Mouse (Mus musculus) cerebellum, postnatal 10 days (tissue): Measurements from ENCODE around the gene Ddx58.
A peak's percentile ranks its signal among the peaks of the same experiment; 100 is the strongest.

Experiments
- DNase-seq, 2 experiments: peaks; one replicate each; pipeline ENCODE4 v3.0.0; 2021; ENCODE audit warnings: mixed read lengths in 2 of 2

Ddx58 gene

DNA sequence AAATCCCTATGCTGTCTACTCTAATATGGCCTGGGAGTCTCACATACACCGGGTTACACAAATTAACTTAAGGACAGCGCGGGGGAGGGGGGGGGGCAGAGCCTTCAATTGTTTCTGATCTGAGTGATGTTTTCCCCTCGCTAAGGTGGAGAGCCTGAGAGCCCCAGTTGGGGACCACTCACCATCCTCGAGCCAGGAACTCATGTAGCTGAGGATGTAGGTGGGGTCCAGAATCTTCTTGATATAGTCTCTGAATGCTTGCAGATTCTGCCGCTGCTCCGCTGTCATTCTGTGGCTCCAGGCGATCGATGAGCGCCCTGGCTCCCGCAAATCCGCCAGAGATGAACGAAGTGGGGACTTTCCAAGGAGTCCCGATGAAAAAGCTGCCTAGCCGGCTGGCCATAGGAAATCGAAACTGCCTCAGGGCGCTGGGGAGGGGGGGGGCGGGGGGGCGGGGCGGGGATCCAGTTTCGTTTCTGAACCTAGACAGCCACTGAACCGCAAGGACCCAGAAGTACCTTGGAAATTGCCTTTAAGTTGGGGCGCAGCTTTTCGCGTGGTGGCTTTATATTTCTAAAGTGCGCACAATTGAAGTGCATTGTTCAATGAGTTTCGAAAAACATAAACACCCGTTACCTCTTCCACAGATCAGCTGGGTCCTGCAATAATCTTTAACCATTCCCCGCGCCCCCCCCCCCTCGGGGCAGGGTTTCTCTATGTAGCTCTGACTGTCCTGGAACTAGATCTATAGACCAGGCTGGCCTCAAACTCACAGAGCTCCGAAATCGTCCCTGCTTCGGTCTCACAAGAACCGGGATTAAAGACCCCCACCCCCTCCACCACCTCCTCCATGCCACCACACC lies at the start of gene Ddx58:
Gene Ddx58, minus strand, starts transcription at position 420 of the 863 bp plus-strand sequence.
- peak; percentile 18 to 29 for DNase-seq

DNA sequence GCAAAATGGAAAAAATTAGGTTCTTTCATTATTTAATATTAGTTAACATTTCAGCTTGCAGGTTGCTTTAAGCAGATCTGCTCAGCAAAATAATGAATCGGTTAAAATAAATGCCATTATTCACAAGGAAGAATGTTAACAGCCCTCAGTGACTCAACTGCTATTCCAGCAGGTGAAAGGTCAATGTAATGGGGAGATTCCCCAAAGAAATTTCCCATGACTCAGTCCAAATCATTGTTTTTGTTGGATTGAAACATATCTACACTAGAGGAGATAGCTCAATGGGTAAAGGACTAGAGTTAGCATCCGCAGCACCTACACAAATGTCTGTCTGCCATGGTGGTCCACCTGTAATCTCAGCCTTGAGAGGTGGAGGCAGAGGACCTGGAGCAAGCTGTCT lies 49.4 kb upstream of the Ddx58 start:
- no peak for DNase-seq

DNA sequence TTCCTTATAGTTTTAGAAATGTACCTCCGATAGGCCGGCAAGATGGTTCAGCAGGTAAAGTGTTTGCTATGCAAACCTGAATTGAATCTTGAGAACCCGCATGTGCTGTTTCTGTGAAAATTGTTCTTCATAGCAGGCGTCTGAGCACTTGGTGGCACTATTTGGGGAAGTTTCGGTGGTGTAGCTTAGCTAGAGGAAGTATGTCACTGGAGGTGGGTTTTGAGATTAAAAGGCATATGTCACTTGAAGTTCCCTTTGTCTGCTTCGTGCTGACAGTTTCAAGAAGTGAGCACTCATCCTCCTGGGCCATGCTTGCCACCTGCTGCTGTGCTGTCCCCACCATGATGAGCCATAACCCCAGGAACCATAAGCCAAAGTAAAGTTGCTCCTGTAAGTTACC lies 47.8 kb upstream of the Ddx58 start:
- DNase-seq = no peak

DNA sequence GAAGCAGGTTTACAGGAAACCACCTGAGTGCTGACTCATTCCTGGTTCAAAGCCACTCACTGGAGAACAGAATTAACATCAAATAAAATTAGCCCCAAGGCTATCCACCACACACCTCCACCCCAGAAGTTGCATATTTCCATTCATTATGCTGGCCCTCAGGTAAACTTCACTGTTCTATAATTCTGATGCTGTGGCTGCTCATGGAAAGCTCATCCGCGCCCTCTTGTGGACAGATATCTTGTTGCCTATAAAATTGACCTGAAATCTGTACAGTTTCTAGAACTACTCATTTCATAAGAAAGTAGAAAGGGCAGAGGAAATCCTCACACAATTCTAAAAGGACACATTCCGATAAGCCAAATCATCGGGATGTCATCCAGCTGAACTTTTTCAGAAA lies 46.0 kb upstream of the Ddx58 start:
- DNase-seq = peak; percentile 83 to 87

DNA sequence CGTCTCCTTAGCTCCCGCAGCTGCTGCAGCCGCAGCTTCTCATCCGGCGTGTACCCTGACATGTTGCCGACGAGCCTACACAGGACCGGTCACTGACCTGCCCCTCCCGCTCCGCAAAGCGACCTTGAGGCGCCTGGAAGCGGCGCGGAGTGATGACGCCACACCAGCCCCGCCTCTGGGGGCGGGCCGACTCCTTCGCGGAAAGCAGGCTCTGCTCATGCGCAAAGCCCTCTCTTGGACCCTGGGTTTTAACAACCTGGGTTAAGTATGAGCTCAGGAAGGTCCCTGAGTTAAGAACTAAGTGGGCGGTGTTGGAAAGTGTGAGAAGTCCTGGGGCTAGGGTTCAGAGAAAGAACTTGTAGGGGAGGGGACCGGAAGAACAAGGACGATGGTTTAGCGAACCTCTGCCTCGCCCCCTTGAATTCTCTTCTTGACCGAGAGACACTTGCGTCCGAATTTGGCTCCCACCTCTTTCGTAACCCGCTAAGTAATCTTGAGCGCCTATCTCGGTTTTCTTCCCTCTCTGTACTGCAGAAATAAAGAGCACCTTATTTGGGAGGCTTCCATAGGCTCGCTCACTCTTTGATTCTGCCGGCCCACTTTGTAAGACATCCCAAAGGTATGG lies 39.8 kb upstream of the Ddx58 start, which contains the start of gene Ndufb6:
Gene Ndufb6, minus strand, starts transcription at position 146 of the 625 bp plus-strand sequence.
- peak; percentile 99 for DNase-seq

DNA sequence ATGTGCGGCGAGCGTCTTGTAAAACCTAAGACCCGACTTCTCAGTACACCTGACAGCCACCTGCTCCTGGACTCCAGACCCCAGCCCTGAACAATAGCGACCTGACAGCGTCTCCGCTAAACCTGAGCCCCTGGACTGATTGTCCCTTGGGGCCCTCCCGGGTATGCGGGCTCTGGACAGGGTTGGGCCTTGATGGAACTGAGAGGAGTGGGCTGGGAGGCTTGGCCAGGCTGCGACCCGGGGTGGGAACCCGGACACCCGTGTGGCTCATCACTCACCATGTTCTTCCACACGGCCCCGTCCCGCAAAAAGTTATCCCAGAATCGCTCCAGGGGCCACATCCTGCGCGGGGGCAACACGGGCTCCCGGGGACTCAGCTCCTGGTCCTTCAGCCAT lies 39.2 kb upstream of the Ddx58 start:
- no peak for DNase-seq

DNA sequence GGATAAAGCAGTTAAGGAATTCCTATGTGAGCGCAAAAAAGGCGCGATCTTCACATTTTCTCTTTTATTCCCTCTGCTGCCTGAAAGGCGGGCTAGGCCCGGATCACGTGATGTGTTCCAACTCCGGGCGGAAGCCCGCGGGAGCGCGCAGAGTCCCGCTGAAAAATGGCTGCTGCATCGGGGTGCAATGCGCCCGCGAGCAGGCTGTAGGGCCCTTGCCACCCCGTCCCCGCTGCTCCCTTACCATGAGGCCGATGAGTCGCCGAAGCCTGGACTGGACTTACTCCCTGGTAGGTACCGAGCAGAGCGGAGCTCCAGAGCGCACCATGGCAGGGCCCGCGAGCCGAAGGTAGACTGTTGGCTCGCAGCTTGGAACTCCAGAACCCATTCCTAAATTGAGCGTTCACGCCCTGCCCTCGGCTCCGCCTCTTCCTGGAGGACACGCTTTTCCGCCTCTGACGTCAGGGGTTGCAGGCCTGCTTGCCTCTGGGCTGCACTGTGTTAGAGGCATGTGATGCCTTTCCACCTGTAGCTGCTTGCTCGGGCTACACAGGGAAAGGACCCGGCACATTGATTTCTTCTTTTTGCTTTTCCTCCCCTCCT lies 29.9 kb upstream of the Ddx58 start, which contains the start of the genes Smim27 and Topors:
Gene Smim27, plus strand, starts transcription at position 150 of the 603 bp plus-strand sequence.
Gene Topors, minus strand, starts transcription at position 421 of the 603 bp plus-strand sequence.
- DNase-seq = peak; percentile 95 to 97

DNA sequence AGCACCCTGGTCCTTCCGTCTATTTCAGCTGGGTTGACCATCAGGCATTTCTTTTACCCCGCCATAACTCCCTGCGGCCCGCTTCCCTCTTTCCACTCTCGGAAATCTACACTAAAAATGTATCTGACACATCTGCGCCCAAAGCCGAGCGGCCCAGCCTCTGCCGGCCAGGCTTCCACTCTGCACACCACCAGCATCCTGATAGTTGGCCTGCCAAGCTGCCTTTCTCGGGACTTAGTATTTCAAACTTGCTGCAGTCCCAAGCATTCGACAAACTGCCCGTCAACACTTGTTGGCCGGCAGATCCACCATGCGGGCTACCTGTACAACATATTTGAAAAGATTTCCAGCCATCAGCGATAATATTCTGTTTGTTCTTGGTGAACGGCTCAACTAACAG lies 29.2 kb upstream of the Ddx58 start:
- DNase-seq = no peak

DNA sequence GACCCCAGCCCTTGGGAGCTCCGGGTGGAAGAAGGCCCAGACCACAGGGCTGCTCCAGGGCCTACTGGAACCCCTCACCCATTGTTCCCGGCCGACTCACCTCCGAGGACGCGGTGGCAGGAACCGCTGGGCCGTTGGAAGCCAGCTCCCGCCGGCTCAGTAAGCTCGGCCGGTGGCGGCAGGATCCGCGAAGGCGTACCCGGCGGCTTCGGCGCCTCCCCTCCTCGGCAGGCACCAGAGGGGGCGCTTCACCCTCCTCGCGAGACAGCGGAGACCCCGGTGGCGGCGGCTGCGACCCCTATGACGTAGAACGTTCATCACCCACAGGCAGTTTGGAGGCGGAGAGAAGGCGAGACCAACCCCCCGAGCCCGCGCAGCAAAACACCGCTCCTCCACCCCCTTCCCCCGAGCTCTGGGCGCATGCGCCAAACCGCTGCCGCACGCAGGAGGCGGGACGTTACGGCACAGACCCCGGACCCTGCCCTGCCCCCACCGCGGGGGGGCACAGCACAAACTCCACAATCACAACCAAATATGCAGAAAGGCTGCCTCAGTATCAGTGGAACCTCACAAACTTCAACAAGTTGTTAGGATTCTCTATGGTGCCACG lies 28.7 kb upstream of the Ddx58 start:
- peak; percentile 92 to 96 for DNase-seq

DNA sequence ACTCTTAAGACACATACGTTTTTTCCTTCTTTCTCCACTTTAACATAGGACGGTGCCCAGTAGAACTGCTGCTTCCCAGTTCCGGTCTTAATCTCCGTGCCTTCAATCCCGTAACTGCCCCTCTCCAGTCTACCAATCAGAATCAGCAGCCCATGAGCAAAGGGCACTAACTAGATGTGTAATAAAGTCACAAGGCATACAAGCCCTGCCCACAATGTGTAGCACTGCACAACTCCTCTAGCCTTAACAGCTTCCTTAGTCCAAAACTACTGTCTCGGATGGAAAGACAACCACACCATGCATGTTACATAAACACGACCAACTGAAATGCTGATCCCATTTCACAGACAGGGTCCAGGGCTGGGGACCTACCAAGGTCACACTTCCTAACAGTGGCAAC lies 28.1 kb upstream of the Ddx58 start:
- no peak for DNase-seq

DNA sequence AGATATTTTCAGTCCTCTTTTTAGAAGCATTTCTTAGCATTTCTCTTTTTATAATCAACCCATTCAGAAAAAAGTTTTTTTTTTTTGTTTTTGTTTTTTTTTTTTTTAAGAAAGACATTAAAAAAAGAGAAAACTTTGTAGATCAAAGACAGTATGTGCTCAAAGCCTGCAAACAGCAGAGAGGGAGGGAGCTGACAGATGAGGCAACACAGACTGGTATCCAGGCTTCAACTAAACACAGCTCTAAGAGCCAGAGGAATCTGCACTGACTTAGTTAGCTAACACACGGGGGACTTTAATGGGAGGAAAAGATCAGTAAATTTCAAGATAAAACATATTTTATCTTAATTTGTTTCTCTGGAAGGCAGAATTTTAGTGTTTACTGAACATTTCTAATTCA lies 24.7 kb upstream of the Ddx58 start:
- no peak for DNase-seq

DNA sequence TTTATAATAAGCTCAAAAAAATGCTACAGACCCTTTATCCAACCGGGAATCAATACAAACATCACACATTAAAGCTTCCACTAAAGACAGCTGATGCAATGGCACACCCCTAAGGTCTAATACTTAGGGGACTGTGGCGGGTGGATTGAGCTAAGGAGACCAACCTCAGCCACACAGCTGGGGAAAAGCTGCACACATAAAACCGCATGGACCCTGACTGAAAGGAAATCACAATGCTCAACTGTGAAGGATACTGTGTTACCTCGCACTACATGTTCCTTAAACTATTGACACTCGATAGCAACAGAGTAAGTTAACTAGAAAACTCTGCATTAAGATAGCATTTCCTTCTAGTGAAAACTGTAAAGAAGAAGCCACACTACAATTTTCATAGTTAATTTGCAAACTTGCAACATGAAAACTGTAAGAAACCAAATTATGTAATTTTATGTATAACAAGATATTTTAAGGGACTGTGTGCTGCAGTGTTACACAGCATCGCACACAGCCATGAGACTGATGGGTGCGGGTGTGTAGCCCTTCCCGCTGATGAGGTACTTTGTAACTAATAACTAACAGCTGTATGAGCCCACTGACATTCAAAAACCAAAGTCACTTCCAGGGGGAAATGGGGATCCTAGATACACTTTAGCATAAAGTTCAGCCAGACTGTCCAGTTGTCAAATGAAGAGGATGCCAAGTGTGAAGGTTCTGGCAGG lies 14.9 kb upstream of the Ddx58 start:
- DNase-seq = no peak

DNA sequence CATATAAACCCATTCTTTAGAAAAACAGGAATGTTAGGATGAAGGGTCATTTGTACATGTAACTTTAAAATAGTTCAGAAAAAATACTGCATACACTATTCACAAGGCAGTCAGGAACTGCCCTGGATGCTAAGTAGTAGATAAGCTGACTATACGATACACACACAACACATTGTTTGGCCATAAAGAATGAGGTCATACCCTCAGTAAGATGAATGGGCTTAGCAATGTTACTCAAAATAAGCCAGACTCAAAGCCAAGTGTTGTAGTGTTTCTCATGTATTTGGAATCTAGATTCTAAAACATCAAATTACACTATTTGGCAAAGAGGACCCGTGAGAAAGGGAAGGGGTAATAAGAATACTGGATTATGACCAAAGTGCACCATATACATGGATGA lies 14.1 kb upstream of the Ddx58 start:
- DNase-seq = no peak

DNA sequence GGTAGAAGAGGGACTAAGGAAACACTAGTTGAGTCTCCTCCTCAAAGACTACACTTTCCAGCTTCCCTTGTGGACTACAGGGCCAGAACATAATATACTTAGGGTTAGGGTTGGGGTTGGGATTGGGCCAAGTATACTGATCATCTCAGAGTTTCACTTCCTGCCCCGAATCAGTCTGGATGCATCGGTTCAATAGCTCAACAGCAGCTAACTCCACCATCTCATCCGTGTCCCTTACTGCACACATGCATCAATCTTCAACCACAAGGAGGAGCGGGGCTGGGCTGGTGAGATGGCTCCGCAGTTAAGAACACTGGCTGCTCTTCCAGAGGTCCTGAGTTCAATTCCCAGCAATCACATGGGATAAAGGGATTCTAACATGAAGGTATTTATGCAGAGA lies 11.4 kb upstream of the Ddx58 start:
- DNase-seq = no peak

DNA sequence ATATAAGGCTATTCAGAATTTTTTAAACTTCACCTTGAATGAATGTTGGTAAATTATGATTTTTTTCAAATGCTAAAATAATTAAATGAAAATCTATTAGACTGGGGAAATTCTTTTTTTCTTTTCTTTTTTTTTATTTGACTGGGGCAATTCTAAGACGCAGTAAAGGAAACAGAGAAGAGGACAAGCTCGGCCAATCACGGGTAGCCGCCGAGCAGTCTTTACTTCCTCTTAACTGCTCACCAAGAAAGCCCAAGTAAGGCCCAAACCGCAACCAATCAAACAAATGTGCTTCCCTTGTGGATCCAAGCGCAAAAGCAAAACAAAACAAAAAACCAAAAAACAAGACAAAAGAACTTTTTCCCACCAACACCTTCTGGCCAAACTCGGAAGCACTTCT lies 4.4 kb upstream of the Ddx58 start:
- DNase-seq = no peak

DNA sequence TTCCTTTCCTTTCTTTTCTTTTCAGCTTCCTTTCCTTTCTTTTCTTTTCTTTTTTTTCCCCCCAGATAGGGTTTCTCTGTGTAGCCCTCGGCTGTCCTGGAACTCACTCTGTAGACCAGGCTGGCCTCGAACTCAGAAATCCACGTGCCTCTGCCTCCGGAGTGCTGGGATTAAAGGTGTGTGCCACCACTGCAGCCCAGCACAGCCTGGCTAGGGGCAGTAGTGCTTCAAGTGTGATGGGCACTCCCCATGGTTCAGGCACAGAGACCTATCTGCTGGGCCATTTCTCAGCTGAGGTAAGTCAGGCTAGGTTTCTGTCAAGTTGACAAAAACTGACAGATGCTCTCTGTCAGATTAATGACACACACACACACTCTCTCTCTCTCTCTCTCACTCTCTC lies 3.4 kb upstream of the Ddx58 start:
- no peak for DNase-seq

DNA sequence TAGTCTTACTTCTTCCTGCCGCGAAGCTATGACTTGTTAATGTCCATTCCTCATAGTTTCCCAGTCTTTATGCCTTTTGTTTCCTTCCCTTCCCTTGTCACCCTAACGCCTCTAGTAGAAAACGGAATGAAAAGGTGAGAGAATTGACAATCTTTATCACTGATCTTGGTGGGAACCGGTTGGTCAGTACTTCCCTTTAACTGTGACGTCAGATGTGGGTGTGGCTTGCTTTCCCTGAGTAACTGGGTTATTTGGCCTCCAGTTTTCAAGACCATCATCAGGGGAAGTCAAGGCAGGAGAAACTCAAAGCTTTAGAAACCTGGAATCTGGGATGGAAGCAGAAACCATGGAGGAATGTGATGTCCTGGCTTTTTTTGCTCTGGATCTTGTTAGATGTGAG lies 2.3 kb upstream of the Ddx58 start:
- DNase-seq = no peak

DNA sequence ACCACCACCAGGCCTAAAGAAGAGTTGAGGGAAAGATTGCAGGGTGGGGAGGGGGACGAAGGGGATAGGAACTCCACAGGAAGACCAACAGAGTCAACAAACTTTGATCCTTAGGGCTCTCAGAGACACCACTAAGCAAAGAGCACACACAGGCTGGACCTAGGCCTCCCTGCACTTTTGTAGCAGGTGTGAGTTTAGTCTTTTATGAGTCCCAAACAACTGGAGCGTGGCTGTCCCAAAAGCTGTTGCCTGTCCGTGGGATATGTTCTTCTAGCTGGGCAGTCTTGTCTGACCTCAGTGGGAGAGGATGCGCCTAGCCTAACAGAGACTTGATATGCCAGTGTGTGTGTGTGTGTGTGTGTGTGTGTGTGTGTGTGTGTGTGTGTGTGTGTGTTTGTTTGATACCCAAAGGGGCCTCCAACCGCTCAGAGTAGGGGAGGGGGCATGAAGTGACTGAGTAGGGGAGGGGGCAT lies 680 bp upstream of the Ddx58 start:
- DNase-seq = no peak

DNA sequence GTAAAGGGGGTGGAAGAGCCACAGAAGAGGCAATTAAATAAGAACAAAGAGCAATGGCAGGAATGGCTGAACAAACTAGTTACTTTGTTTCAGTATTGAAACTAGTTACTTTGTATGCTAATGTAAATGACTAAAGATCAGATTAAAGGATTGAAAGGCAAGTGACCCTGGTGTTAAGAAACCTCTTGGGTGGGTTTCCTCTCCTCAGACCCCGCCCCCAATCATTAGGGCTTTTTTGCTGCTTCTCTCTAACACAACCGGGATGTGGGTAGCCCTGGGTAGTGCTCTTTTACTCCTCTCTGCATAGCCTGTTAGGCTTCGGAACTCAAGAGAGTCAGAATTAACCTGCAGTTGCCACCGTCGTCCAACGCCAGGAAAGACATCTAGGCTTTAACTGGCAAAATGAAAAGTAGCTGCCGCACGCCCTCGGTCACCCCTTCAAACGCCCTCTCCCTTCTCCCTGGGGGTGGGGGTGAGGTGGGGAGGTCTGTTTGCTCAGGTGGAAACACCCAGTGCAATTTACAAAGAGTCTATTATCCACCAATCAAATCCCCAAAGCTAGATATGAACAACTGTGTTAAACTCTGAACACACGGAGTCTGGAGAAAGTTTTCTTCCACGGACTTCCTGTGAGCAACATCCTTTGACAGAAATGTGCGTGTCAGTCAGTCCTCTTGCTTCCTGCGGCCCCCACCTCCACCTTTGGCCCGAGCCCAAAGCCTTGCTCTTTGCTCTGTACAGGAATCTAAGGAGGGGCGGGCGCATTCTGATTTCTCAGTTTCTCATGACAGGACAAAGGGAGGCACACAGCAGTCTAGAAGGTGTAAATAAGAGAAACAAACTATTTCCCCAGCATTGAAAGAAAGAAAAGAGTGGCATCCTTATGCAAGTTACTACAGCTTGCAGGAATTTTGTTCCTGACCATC lies 882 bp downstream of the Ddx58 start:
- DNase-seq = peak; percentile 57 to 61

DNA sequence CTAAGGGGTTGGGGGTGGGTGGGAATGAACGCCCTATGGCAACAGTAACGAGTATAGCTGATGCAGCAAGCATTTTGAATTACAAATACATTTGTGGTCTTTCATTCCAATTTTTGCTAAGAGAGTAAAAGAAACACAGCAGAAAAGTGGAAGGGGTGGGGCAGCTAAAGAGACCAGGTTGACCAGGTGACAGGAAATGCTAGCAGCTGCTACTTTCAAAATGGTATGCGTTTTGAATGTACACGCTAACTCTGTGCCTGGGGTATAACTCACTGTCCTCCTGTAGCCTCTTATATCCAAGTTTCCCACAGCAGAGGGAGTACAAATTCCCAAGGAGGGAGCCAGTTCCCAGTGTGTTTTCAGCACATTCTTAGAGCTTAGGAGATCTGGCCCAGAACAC lies 2.8 kb downstream of the Ddx58 start:
- no peak for DNase-seq

DNA sequence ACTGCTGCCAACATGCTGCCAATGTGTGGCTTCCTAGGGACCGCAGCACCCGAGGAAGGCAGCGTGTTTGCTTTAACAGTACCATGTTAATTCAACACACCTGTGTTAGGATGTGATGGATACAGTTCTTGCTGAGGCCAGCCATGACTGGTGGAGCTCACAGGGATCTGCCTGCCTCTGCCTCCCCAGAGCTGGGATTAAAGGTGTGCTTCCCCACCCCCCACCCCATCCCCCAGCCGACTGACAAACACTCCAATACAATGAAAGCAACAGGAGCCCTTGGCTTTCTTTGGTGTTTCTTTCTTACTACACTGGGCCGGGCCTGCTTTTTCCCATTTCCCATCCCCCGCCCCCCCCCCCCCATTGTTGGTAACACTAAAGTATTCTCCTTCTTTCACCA lies 5.4 kb downstream of the Ddx58 start:
- DNase-seq = no peak
